In genomic region chrX:80932695-80933094, GRCm38 (mm10) we compare ENCODE assay signal across 35 mouse cellular contexts.
"Had no signal": no experiment of that assay in that cellular context is flagged by ENCODE, and none has a peak within 500 bp of the region (broad histone marks: within the 10 kb centered on the region; RNA-seq: fewer than 3 reads in every experiment).

No protein-coding gene starts in this region.

- H3K4me1 ChIP-seq: heart, embryonic 10.5 days; heart, embryonic 12.5 days; heart, embryonic 13.5 days; heart, embryonic 15.5 days; hindbrain, embryonic 10.5 days; hindbrain, embryonic 12.5 days; hindbrain, embryonic 13.5 days; hindbrain, embryonic 15.5 days; intestine, embryonic 15.5 days; kidney, embryonic 15.5 days had no signal

- H3K4me2 ChIP-seq: heart, embryonic 11.5 days; heart, embryonic 12.5 days; heart, embryonic 13.5 days; heart, embryonic 15.5 days; hindbrain, embryonic 12.5 days; hindbrain, embryonic 13.5 days; hindbrain, embryonic 14.5 days; hindbrain, embryonic 15.5 days; intestine, embryonic 15.5 days; kidney, embryonic 15.5 days had no signal

- H3K9ac ChIP-seq: heart, embryonic 12.5 days; heart, embryonic 13.5 days; heart, embryonic 15.5 days; hindbrain, embryonic 12.5 days; hindbrain, embryonic 13.5 days; hindbrain, embryonic 14.5 days; hindbrain, embryonic 15.5 days; intestine, embryonic 15.5 days; kidney, embryonic 15.5 days had no signal

- H3K27me3 ChIP-seq: heart, embryonic 12.5 days; heart, embryonic 13.5 days; heart, embryonic 15.5 days; hindbrain, embryonic 12.5 days; hindbrain, embryonic 13.5 days; hindbrain, embryonic 15.5 days; intestine, embryonic 15.5 days; kidney, embryonic 15.5 days had no signal

- H3K4me3 ChIP-seq: heart, embryonic 10.5 days; heart, embryonic 12.5 days; heart, embryonic 13.5 days; heart, embryonic 15.5 days; hindbrain, embryonic 10.5 days; hindbrain, embryonic 12.5 days; hindbrain, embryonic 13.5 days; hindbrain, embryonic 15.5 days; intestine, embryonic 15.5 days; kidney, embryonic 15.5 days; layer of hippocampus, adult 2 months; left cerebral cortex, adult 2 months had no signal

- H3K9me3 ChIP-seq: heart, embryonic 10.5 days; heart, embryonic 12.5 days; heart, embryonic 13.5 days; heart, embryonic 15.5 days; hindbrain, embryonic 10.5 days; hindbrain, embryonic 12.5 days; hindbrain, embryonic 13.5 days; hindbrain, embryonic 15.5 days; intestine, embryonic 15.5 days; kidney, embryonic 15.5 days had no signal

- DNase-seq: heart, postnatal 10 days; heart, postnatal 14 days; heart, postnatal 36 days; heart, postnatal 4 days; kidney, adult 11 months; kidney, adult 18-20 months; kidney, adult 2 months; kidney, adult 8-10 months; kidney, adult 9 months; kidney, postnatal 10 days; kidney, postnatal 14 days; kidney, postnatal 25 days; kidney, postnatal 36 days; kidney, postnatal 4 days; layer of hippocampus, adult 9-11 months; layer of hippocampus, postnatal 36 days had no signal

- H3K27ac ChIP-seq: heart, embryonic 10.5 days; heart, embryonic 13.5 days; heart, embryonic 15.5 days; hindbrain, embryonic 10.5 days; hindbrain, embryonic 12.5 days; hindbrain, embryonic 13.5 days; hindbrain, embryonic 14.5 days; hindbrain, embryonic 15.5 days; intestine, embryonic 15.5 days; kidney, embryonic 15.5 days; kidney, postnatal 0 days; layer of hippocampus, adult 2 months; left cerebral cortex, adult 2 months had no signal

- ATAC-seq: hindbrain, embryonic 16.5 days; inflammation-experienced regulatory T-cells, adult 6 months; intestine, embryonic 15.5 days; intestine, embryonic 16.5 days; intestine, postnatal 0 days had no signal

- H3K36me3 ChIP-seq: heart, embryonic 10.5 days; heart, embryonic 12.5 days; heart, embryonic 13.5 days; heart, embryonic 15.5 days; hindbrain, embryonic 10.5 days; hindbrain, embryonic 12.5 days; hindbrain, embryonic 13.5 days; hindbrain, embryonic 15.5 days; intestine, embryonic 15.5 days; kidney, embryonic 15.5 days had no signal
